Mouse (Mus musculus) heart, adult 2 months (tissue): ENCODE measurements around the gene Ly6g6e.

ENCODE experiments used
- CTCF ChIP-seq: fragments of 200-600 bp; IDR thresholded peaks from 2 replicates; pipeline ENCODE4 v1.8.1; 2022; ENCODE audit warnings: antibody characterized with exemption, mild to moderate bottlenecking, moderate library complexity
- POLR2A ChIP-seq: fragments of 200-500 bp; IDR thresholded peaks from 2 replicates; pipeline ENCODE4 v1.6.1; 2011; ENCODE audit warnings: mild to moderate bottlenecking, low read depth, low read length, control low read depth; ENCODE audit not compliant: insufficient read depth

GRCm38 (mm10) chr17:35066084-35066483, 10.6 kb upstream of the Ly6g6e start, which contains the start of gene Mpig6b:
- TF ChIP-seq CTCF (no peak), POLR2A (no peak)
